Mouse (Mus musculus): Measurements from ENCODE around the gene H2-T23.

Gene H2-T23

GRCm38 (mm10) chr17:35993675-35994074, 39.0 kb downstream of the H2-T23 start:
- peak; percentile 77 for DNase-seq (ENCODE audit: low spot score)

- DNase-seq (ENCODE audit: low spot score): no peak
These were observed 40.9 kb downstream of the H2-T23 start for GRCm38 (mm10) chr17:35991781-35992180.

GRCm38 (mm10) chr17:35981776-35982175, 50.9 kb downstream of the H2-T23 start:
- no peak for DNase-seq (ENCODE audit: low spot score)

- peak; percentile 65 for DNase-seq (ENCODE audit: low spot score)
These were observed 52.3 kb downstream of the H2-T23 start for GRCm38 (mm10) chr17:35980363-35980754.

Data from ovary, postnatal 36 days (tissue).